Mouse (Mus musculus) lung, embryonic 16.5 days (tissue): Measurements from ENCODE around the gene Ctrb1. TPM values are rescaled to one million over a fixed set of nuclear protein-coding genes. Genes with fewer than 3 reads are reported as not detected.
"Not testable (repeated sequence)": the region's sequence is repeated elsewhere in the genome, so short reads cannot be mapped to it uniquely, and the experiment has no call there.

Experiments
- ATAC-seq: fragments of 200-750 bp; cut with Nextera tagmentation; 2 replicates; pipeline ENCODE4 v1.8.0; 2017; ENCODE audit warnings: low read depth, mild to moderate bottlenecking, moderate library complexity
- H3K27ac ChIP-seq: fragments of 300-500 bp; sonication (generic); 2 replicates; pipeline ENCODE4 v1.5.1; 2014; ENCODE audit warnings: mild to moderate bottlenecking, control low read depth, low read length
- H3K27me3 ChIP-seq: fragments of 300-500 bp; sonication (generic); 2 replicates; pipeline ENCODE4 v1.6.1; 2014; ENCODE audit warnings: low read depth, low read length, mixed read lengths; ENCODE audit not compliant: control insufficient read depth, insufficient read depth
- H3K36me3 ChIP-seq: fragments of 300-500 bp; sonication (generic); 2 replicates; pipeline ENCODE4 v1.6.1; 2014; ENCODE audit warnings: low read length; ENCODE audit not compliant: control insufficient read depth, insufficient read depth
- H3K4me1 ChIP-seq: fragments of 300-500 bp; sonication (generic); replicated peaks from 2 replicates; pipeline ENCODE4 v1.6.1; 2014; ENCODE audit warnings: low read length, mixed read lengths; ENCODE audit not compliant: control insufficient read depth, insufficient read depth
- H3K4me2 ChIP-seq: fragments of 300-500 bp; sonication (generic); 2 replicates; pipeline ENCODE4 v1.6.1; 2014; ENCODE audit warnings: low read depth, low read length, control low read depth
- H3K4me3 ChIP-seq: fragments of 300-500 bp; sonication (generic); 2 replicates; pipeline ENCODE4 v1.5.1; 2014; ENCODE audit warnings: mild to moderate bottlenecking, low read length, control low read depth
- H3K9ac ChIP-seq: fragments of 300-500 bp; sonication (generic); 2 replicates; pipeline ENCODE4 v1.6.1; 2014; ENCODE audit warnings: low read length, control low read depth
- H3K9me3 ChIP-seq: fragments of 300-500 bp; sonication (generic); 2 replicates; pipeline ENCODE4 v1.6.1; 2016; ENCODE audit warnings: low read length; ENCODE audit not compliant: control insufficient read depth
- WGBS: fragments of 180-500 bp; shearing (Covaris S2); extraction: QIAGEN DNeasy Blood & Tissue Kit; methylation state at CpG from one replicate; pipeline ENCODE4 v1.1.7; 2014; 5-methylcytosine and 5-hydroxymethylcytosine counted together
- polyA plus RNA-seq: library from polyadenylated mRNA; unstranded; fragments of >200 nt; fragmentation: Nextera tagmentation; extraction: Ambion mirVana; gene quantifications from 2 replicates; pipeline ENCODE4 v1.2.1, GENCODE M21; 2015

Gene Ctrb1
- polyA plus RNA-seq, 1 experiment from 2014 or later, result not detected

- 94% methylated on average over 3 of the region's 3 CpGs for WGBS
These were observed 40.2 kb downstream of the Ctrb1 start for GRCm38 (mm10) chr8:111650651-111651050.

GRCm38 (mm10) chr8:111648834-111649233 lies 42.0 kb downstream of the Ctrb1 start:
- no peak overlapping the region for H3K4me2 ChIP-seq
- no peak overlapping the region for H3K4me3 ChIP-seq
- no peaks in the 10 kb centered on the region for H3K4me1 ChIP-seq
- 66% methylated on average over 2 of the region's 2 CpGs for WGBS
- ATAC-seq, result no peak
- no peaks in the 10 kb centered on the region for H3K27me3 ChIP-seq
- H3K9ac ChIP-seq, result no peak overlapping the region
- no peaks in the 10 kb centered on the region; the same call in 1 of the 2 replicates for H3K36me3 ChIP-seq
- no peaks in the 10 kb centered on the region for H3K9me3 ChIP-seq
- H3K27ac ChIP-seq, result no peak overlapping the region

More at GRCm38 (mm10) chr8:111650651-111651050, 40.2 kb downstream of the Ctrb1 start:
- no peaks in the 10 kb centered on the region for H3K4me1 ChIP-seq
- no peak overlapping the region for H3K4me3 ChIP-seq
- no peak overlapping the region for H3K27ac ChIP-seq
- no peak for ATAC-seq
- H3K9ac ChIP-seq, result no peak overlapping the region
- no peaks in the 10 kb centered on the region for H3K9me3 ChIP-seq
- no peaks in the 10 kb centered on the region for H3K27me3 ChIP-seq
- H3K36me3 ChIP-seq, result no peaks in the 10 kb centered on the region; the same call in 1 of the 2 replicates
- no peak overlapping the region for H3K4me2 ChIP-seq

GRCm38 (mm10) chr8:111645715-111646114 lies 45.1 kb downstream of the Ctrb1 start:
- 95% methylated on average over 8 of the region's 8 CpGs for WGBS
- Histone ChIP-seq H3K9me3 (no peaks in the 10 kb centered on the region), H3K36me3 (no peaks in the 10 kb centered on the region; the same call in 1 of the 2 replicates)

GRCm38 (mm10) chr8:111644286-111645051 lies 46.3 kb downstream of the Ctrb1 start:
- H3K9me3 ChIP-seq, ATAC-seq, H3K4me1 ChIP-seq, H3K36me3 ChIP-seq, H3K27me3 ChIP-seq: not testable (repeated sequence)
- Histone ChIP-seq H3K4me2 (peak overlapping the region; percentile 69), H3K4me3 (peak overlapping the region; percentile 76), H3K27ac (peak overlapping the region; percentile 95), H3K9ac (peak overlapping the region; percentile 87)
- 43% methylated on average over 12 of the region's 12 CpGs for WGBS

More at GRCm38 (mm10) chr8:111645715-111646114, 45.1 kb downstream of the Ctrb1 start:
- peaks cover 6% of the 10 kb centered on the region for H3K4me1 ChIP-seq
- H3K4me2 ChIP-seq, result no peak overlapping the region
- H3K9ac ChIP-seq, result no peak overlapping the region
- ATAC-seq, result no peak
- no peak overlapping the region for H3K27ac ChIP-seq
- H3K4me3 ChIP-seq, result no peak overlapping the region
- no peaks in the 10 kb centered on the region for H3K27me3 ChIP-seq

- peak; percentile 98 for ATAC-seq
- Histone ChIP-seq H3K4me1 (peaks cover 6% of the 10 kb centered on the region), H3K9ac (peak within 1 kb of the TSS; percentile 87), H3K27me3 (no peaks in the 10 kb centered on the region), H3K4me3 (peak within 1 kb of the TSS; percentile 76), H3K9me3 (no peaks in the 10 kb centered on the region), H3K4me2 (peak within 1 kb of the TSS; percentile 69), H3K27ac (peak within 1 kb of the TSS; percentile 95), H3K36me3 (no peaks in the 10 kb centered on the region; the same call in 1 of the 2 replicates)
- under 1% methylated on average over 72 of the region's 75 CpGs for WGBS
These were observed 47.3 kb downstream of the Ctrb1 start, which contains the start of gene Zfp1 for GRCm38 (mm10) chr8:111643264-111644141. Zfp1 (plus strand) TSS chr8:111643401.

DNA sequence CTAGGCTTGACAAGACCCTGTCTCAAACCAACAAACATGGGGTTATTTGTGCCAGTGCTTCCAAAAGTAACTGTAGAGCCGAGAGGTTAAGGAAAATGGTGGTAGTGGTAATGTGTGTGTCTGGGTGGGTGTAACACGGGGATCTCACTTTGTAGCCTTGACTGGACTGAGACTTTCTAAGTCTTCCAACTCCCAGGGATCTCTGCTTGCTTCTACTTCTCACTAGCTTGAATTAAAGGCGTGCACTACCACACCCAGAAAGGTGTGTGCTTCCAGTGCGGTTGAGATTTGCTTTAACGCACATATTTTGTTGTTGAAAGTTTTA lies 47.9 kb downstream of the Ctrb1 start:
- Histone ChIP-seq H3K4me1 (peaks cover 6% of the 10 kb centered on the region), H3K27ac (peak overlapping the region; percentile 95), H3K9ac (peak overlapping the region; percentile 87), H3K9me3 (no peaks in the 10 kb centered on the region), H3K27me3 (no peaks in the 10 kb centered on the region), H3K4me3 (peak overlapping the region; percentile 76), H3K36me3 (no peaks in the 10 kb centered on the region; the same call in 1 of the 2 replicates), H3K4me2 (peak overlapping the region; percentile 69)
- ATAC-seq, result peak; percentile 23
- 7% methylated on average over 5 of the region's 5 CpGs for WGBS

DNA sequence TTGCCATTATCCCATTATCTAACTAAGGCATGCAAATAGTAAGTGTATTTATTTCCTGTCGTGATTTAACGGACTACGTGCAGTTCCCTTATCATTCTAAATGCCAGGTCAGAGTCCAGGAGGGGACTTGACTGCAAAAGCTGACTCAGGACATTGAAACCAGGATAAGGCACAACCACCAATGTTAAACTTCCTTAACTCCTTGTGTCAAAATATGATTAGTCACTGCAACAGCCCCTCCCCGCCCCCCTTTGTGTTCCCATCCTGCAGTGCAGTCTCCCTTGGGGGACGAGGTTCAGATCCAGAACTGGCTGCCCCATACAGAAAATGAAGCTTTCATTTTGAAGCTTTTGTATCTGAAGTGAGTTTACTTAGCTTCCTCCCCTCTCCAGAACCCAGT lies 48.3 kb downstream of the Ctrb1 start:
- H3K36me3 ChIP-seq, result no peaks in the 10 kb centered on the region; the same call in 1 of the 2 replicates
- H3K4me2 ChIP-seq, result peak overlapping the region; percentile 69
- ATAC-seq, result no peak
- WGBS, result 23% methylated on average over 5 of the region's 5 CpGs
- H3K9ac ChIP-seq, result peak overlapping the region; percentile 87
- no peaks in the 10 kb centered on the region for H3K9me3 ChIP-seq
- H3K4me3 ChIP-seq, result peak overlapping the region; percentile 76
- no peaks in the 10 kb centered on the region for H3K27me3 ChIP-seq
- peaks cover 6% of the 10 kb centered on the region for H3K4me1 ChIP-seq
- peak overlapping the region; percentile 95; the same call in 1 of the 2 replicates for H3K27ac ChIP-seq

DNA sequence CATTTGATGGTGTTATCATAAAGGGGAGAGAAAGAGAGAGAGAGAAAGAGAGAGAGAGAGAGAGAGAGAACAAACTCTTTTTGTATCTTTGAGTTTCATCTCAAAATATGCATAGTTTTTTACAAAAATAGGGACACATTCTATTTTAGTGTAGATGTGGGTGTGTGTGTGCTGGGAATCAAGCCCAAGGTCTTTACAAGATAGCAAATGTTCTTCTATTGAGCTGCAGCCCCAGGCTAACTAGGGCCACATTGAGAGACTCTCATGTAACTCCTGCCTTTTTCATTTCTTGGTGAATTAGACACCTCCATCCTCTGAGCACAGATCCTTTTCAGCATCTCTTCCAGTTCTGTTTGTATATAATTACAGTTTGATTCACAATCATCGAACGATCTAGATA lies 49.7 kb downstream of the Ctrb1 start:
- H3K4me2 ChIP-seq, result no peak overlapping the region
- H3K27ac ChIP-seq, result no peak overlapping the region
- ATAC-seq, result no peak
- peaks cover 6% of the 10 kb centered on the region for H3K4me1 ChIP-seq
- no peak overlapping the region for H3K9ac ChIP-seq
- no peaks in the 10 kb centered on the region for H3K9me3 ChIP-seq
- no peaks in the 10 kb centered on the region for H3K36me3 ChIP-seq
- no peaks in the 10 kb centered on the region for H3K27me3 ChIP-seq
- 93% methylated on average over 2 of the region's 2 CpGs for WGBS
- no peak overlapping the region for H3K4me3 ChIP-seq

DNA sequence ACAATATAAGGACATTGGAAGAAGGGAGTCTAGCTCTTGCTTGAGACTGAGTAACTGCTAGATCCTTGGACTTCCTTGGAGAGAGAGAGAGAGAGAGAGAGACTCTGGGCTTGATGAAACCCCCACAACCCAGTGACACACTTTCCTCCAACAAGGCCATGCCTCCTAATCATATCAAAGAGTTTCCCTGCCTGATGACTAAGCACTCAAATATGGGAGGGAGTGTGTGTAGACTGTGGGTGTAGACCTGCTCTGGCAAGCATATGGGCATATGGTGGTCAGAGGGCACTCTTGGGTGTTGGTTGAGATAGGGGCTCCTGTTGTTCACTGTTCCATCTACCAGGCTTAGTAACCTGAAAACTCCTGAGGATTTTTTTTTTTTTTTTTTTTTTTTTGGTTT lies 52.7 kb downstream of the Ctrb1 start:
- no peaks in the 10 kb centered on the region for H3K27me3 ChIP-seq
- H3K36me3 ChIP-seq, result no peaks in the 10 kb centered on the region
- H3K9me3 ChIP-seq, result no peaks in the 10 kb centered on the region
- H3K4me1 ChIP-seq, result peaks cover 6% of the 10 kb centered on the region
- no peak for ATAC-seq
- H3K27ac ChIP-seq, result no peak overlapping the region
- no peak overlapping the region for H3K4me2 ChIP-seq
- H3K9ac ChIP-seq, result no peak overlapping the region
- no peak overlapping the region for H3K4me3 ChIP-seq
